Mouse (Mus musculus): Measurements from ENCODE around the gene Ago3.

GRCm38 (mm10) chr4:126339461-126339860 is 89.9 kb downstream of the Ago3 start:
- TF ChIP-seq ZC3H11A (IDR thresholded peaks at IDR 0.05; ENCODE audit: borderline replicate concordance, low read depth, low read length), result no peak
- TF ChIP-seq ZNF384 (IDR thresholded peaks at IDR 0.05; ENCODE audit: low read depth, low read length), result no peak
- TF ChIP-seq HCFC1 (IDR thresholded peaks at IDR 0.05; ENCODE audit: borderline replicate concordance, insufficient read depth, low read length), result no peak
- TF ChIP-seq MAFK (IDR thresholded peaks at IDR 0.05; ENCODE audit: insufficient read depth, low read depth, low read length), result peak; percentile 72
